Mouse (Mus musculus): ENCODE data around the gene Kmt5c.

The Kmt5c gene

GRCm38 (mm10) chr7:4739544-4740275, at the start of gene Kmt5c:
TSS of gene Kmt5c (plus strand) at chr7:4740115.
- peak; percentile 95 for DNase-seq (ENCODE audit: low spot score)

- DNase-seq (ENCODE audit: low spot score): peak; percentile 87
Measured at GRCm38 (mm10) chr7:4690387-4690786, 49.5 kb upstream of the Kmt5c start, which contains the start of gene Brsk1. TSS of gene Brsk1 (plus strand) at chr7:4690604.

GRCm38 (mm10) chr7:4690951-4691653, 48.8 kb upstream of the Kmt5c start:
- DNase-seq (ENCODE audit: low spot score): peak; percentile 55

- DNase-seq (ENCODE audit: low spot score): no peak
Measured at GRCm38 (mm10) chr7:4693004-4693403, 46.9 kb upstream of the Kmt5c start.

GRCm38 (mm10) chr7:4702334-4702733, 37.6 kb upstream of the Kmt5c start:
- no peak for DNase-seq (ENCODE audit: low spot score)

DNA sequence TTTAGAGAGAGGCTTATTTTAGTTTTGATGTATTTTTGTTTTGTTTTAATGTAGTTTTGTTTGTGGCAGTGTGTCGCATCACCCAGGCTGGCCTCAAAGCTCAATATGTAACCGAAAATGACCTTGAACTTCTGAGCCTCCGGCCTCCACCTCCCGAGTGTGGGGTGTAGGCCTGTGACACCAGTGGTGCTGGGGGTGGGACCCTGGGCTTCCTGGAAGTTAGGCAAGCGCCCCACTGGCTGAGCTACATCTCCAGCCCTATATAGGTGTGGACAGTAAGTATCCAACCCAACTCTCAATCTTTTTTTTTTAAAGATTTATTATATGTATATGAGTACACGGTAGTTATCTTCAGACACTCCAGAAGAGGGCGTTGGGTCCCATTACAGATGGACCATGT, 36.7 kb upstream of the Kmt5c start:
- no peak for DNase-seq (ENCODE audit: low spot score)

- DNase-seq (ENCODE audit: low spot score): peak; percentile 79
Measured at GRCm38 (mm10) chr7:4705098-4705497, 34.8 kb upstream of the Kmt5c start.

DNA sequence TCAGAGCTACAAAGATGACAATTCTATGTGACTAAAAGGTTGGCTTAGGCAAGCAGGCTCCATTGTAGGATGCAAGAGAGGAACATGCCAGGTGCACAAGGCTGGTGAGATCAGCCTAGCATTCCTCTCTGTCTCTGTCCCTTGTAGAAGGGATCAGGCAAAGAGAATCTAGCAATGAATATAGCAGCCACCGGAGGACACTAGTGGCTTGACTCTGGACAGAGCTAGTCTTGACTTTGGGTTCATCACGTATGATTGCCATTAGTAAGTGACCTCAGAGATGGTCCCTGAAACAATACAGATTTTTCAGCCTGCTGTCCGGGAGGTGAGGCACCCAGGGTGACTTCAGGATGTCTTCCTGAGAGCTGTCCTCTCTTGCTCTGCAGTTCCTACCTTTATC, 27.3 kb upstream of the Kmt5c start:
- no peak for DNase-seq (ENCODE audit: low spot score)

DNA sequence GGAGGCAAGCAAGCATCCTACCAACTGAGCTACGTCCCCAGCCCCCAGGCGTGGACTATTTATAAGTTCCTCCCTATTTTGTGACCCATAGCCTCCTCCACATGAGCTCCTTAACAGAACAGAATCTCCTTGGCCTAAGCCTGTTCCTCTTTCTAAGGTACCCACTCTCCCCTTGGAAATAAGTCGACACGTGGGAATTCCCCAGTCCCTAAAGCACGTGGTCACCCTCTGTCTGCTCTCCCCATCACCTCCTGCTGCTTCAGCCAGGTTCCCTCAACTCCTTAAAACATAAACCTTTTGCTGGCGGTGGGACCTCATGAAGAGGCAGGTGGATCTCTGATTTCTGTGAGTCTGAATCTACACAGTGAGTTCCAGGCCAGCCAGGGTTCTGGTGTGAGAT, 23.0 kb upstream of the Kmt5c start:
- no peak for DNase-seq (ENCODE audit: low spot score)

DNA sequence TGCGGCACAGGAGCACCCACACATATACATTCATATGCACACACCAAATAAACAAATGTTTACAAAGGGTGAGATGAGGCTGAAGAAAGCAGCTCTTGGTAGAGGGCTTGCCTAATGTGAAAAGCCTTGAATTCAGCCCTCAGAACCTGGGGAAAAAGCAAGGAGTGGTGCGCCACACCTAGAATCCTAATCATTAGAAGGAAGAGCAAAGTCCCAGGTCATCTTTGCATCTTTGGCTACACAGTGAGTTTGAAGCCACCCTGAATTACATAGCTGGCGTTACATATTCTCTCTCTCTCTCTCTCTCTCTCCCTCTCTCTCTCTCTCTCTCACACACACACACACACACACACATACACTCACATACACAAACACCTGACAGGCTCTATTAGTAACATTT, 20.6 kb upstream of the Kmt5c start:
- no peak for DNase-seq (ENCODE audit: low spot score)

GRCm38 (mm10) chr7:4723508-4723907, 16.4 kb upstream of the Kmt5c start:
- DNase-seq (ENCODE audit: low spot score): peak; percentile 52

DNA sequence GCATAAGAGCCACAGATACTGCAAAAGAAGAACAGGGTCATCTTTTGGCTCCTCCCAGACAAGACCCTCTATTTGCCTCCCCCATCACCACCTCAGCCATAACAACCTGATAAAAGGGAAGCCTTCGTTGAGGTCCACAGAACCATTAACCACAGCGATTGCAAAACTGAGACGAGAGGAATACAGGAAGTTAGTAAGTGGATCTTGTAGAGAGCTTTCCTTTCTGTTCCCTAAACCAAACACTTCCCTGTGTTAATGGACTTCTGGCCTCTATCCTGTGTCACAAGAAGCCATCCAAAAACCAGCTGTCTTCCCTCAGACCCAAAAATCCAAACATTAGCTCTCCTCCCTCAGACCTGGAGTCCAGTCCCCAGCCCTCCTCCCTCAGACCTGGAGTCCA, 15.6 kb upstream of the Kmt5c start:
- DNase-seq (ENCODE audit: low spot score): no peak

- no peak for DNase-seq (ENCODE audit: low spot score)
Measured at GRCm38 (mm10) chr7:4725169-4725568, 14.7 kb upstream of the Kmt5c start, which contains the start of gene Tmem150b. TSS of gene Tmem150b (minus strand) at chr7:4725249.

DNA sequence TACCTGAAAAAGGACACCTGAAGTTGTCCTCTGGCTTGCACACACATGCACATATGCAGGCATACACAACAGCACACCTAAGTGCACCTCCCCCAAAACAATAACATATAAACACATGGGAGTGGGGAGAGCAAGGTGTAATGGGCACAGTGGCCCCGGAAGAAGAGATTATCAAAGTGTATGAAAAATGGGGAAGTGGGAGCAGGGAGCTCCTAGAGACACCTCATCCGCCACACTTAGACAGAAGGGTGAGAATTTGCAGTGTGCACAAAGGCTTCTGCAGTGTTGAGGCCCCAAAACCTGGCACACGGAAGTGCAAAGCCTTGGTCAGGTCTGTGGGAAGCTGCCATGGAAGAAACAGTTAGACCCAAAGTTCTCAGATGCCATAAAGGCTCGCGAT, 8.8 kb upstream of the Kmt5c start:
- no peak for DNase-seq (ENCODE audit: low spot score)

DNA sequence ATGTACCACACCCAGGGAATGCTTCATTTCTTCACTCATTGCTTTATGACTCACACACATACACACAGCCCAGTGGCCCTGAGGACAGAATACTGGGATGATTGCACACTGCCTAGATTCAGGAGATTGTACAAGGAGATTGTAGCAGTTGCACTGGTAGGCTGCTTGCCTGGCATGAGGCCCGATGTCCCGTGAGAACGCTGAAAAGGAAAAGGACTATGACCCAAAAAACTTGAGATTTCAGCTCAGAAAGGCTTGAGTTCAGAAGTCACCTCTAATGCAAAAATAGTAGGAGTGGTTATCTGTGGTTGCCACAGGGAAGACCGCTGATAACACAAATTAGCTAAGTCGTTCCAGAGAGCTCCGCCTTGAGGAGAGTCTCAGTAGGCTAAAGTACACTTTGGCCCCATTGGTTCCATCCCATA, 6.9 kb upstream of the Kmt5c start:
- DNase-seq (ENCODE audit: low spot score): no peak

DNA sequence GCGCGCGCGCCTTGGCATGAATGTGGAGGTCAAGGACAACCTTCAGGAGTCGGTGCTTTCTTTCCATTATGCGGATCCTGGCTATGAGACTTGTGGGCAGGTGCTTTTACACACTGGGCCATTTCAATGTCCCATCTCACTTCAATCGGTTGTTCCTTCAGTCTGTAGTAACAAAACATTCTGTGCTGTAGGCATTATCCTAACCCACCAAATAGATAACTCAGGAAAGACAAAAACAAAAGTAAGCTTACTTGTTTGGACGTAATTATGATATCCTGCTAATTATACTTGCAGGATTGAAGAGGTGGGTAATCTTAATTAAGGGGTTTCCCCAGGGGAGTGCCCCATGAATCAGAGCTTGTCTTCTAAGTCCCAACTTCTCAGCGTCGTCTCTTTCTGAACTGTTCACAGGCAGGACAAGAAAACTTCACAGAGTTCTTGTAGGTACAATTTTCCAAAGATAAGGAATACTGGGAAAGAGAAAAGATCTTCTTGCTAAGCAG, 823 bp upstream of the Kmt5c start:
- no peak for DNase-seq (ENCODE audit: low spot score)

DNA sequence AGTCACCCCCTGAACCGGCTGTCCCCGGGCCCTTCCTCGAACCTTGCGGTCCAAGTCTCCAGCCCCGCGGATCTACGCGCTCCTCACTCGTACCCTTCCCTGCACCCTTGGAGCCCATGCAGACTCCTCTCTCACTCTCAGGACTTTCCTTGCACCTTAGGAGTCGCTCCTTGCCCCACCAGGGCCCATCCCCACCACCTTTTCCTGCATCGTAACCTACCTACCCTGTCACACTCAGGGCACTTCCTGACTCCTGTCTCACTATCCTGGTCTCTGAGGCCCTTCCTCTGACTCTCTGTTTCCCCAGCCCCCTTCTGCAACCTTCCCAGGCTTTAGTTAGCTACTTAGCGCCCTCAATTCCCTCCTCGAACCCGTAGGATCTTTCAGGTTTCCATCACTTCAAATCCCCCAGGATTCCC, 403 bp downstream of the Kmt5c start:
- DNase-seq (ENCODE audit: low spot score): no peak

DNA sequence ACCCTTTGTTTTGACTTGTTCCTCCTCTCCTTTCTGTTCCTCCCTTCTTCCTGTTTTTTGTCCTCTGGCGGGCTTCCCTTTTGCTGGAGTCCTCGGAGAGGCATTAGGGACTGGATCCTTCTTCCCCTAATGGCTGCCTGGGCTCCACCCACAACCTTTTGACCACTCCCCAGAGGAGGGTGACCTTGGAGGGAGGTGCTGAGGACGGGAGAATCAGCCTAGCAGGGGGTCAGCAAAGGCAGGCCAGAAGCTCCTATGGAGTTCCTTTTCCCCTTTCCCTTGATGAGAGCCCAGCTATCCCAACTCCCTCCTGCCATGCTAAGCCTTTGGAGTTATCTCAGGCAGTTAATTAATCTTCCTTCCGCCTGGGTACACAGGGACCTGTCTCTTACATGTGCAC, 1.2 kb downstream of the Kmt5c start:
- peak; percentile 74 for DNase-seq (ENCODE audit: low spot score)

- DNase-seq (ENCODE audit: low spot score): no peak
Measured at GRCm38 (mm10) chr7:4741672-4742481, 2.0 kb downstream of the Kmt5c start.

DNA sequence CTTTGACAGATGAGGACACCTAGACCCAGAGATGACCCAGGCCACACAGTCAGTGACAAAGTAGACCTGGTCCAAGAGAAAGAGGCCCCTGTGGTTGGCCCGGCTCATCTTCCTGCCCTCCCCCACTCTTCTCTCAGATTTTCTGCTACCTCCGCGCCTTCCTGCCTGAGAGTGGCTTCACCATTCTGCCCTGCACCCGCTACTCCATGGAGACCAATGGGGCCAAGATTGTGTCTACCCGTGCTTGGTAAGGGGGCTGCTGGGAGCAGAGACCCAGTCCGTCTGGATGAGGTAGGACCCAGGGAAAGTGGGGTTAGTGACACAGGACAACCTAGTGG, 2.5 kb downstream of the Kmt5c start:
- DNase-seq (ENCODE audit: low spot score): no peak

DNA sequence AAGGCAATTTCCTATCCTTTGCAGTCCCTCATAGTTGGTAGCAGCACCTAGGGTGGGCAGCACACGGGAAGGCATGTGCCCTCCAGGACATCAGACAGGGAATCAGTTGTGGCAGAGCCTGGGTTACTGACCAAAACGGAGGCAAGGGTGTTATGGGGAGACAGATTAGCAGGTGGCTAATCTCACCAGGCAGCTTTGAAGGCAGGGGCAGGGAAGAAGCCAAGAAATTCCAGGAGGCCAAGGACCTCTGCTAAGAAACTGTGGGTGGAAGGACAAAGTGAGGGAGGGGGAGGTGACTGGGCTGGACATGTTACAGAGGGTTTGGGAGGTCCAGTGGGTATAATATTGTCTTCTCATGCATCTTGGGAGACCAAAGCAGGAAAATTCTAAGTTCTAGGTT, 3.4 kb downstream of the Kmt5c start:
- no peak for DNase-seq (ENCODE audit: low spot score)

DNA sequence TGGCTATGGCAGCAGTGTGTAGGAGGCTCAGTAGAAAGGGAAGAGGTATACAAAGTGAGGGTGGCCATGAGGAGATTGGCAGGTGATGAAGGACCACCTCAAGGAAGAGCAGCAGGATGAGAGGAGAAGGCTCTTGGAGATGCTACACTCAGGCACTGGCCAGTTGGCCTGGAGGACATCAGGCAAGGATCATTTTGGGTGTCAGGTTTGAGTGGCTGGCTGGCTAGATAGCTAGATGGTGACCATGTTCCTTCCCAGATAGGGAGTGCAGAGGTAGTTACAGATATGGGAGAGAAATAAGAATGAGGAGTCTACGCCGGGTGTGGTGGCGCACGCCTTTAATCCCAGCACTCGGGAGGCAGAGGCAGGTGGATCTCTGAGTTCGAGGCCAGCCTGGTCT, 5.0 kb downstream of the Kmt5c start:
- no peak for DNase-seq (ENCODE audit: low spot score)

All from testis, postnatal 10 days (tissue).